Mouse (Mus musculus) liver, embryonic 14.5 days (tissue): ENCODE results near the gene Kmo.

Source experiments
- CTCF ChIP-seq: IDR thresholded peaks from 2 replicates; pipeline ENCODE4 v1.5.1; 2016; ENCODE audit warnings: antibody characterized with exemption, low read depth, control low read depth
- EP300 ChIP-seq: IDR thresholded peaks from 2 replicates; pipeline ENCODE4 v1.6.1; 2016; ENCODE audit warnings: antibody characterized with exemption, low read depth

DNA sequence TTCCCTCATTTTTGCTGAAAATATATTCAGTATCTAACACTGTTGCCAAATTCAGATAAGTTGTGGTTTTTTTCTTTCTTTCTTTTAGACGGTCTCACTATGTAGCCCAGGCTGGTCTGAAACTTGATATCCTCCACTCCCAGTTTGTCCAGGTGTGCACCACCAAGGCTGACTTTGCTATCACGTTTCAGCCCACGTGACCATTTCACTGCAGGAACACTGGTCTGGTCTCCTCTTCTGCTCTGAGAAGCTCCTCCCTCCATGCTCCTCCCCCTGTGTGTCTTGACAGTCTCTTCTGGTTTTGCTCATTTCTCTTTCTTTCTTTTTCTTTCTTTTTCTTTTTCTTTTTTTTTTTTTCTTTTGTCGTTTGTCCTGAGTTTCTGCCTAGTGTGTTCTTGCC is 79.6 kb downstream of the Kmo start:
- TF ChIP-seq EP300 (no peak), CTCF (no peak)
